Mouse (Mus musculus) liver (tissue): Measurements from ENCODE around the gene Fam213a.

ENCODE experiments used
- DNase-seq: peaks from one replicate; pipeline ENCODE4 v3.0.0-alpha.2; 2020; ENCODE audit warnings: mixed read lengths

Gene Fam213a

DNA sequence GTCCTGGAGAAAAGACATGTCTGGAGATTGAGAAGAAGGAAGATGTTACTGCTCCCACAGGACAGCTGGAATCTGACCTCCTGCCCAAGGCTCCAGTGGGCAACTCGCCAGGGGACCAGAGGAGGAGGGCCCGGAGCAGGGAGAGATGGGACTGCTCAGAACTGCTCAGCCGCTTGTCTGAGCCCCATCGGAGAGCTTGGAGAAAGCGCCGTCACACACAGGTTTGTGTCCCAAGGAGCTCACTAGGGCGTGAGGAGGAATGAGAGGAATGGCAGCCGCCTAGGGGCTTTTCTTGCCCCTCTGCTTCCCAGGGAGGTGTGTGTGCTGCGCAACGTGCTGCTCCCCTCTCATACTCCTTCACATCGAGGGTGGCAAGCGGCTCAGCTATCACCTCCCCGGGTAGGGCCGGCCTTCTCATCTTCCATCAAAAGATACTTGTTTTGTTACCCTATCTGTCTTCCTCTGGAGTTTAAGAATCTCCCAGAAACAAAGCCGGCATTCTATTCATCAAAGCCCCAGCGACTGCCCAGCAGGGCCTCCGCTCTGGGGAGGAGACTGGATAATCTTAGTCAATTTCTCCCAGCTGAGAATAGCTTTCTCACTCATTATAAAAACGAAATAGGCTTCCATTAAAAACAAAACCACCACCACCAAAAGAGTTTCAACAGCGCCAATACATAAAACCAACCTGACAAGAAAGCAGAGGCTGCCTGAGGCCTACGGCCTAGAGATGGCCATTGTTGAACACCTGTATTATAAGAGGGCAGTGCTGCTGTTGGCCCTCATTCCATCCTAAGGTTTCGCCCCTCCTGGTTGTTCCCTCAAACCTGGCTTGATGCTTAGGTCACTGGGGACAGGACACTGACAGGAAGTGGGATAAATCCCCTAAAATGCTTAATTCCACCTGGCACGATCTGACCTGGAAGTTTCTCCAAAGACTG, 9.1 kb downstream of the Fam213a start:
- no peak for DNase-seq

DNA sequence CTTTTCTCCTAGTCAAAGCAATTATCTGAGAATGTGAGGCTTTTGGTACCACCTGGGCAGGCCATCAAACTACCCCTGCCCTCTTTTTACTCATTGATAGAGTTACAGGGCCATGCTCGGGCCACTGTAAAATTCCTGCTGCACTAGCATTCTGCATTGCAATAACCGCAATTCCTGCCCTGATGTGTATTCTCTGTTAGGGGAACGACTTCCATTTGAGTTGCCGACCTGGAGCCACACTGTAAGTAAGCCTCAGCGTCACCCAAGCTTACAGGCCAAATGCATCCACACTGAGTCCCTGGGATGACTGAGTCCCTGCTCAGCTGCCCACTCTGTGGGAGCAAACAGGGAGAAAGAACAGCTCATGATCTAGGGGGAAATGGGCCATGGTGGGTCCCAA, 12.0 kb downstream of the Fam213a start:
- DNase-seq: no peak

DNA sequence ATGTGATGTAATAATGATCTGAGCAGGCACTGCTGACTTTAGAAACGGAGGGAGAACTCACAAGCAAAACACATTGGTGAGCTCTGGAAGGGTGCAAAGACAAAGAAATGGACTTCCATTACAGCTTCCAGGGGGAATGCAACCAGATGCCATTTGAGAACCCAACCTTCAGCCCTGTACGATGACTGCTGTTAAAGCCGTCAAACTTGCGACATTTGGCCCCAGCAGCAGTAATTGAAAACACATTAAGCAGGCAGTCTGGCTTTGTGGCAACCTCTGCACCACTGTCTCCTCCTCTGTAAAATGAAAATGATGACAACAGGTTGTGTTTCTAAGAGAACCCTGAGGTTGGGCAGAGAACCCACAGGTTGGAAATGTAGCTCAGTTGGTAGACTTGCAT, 12.8 kb downstream of the Fam213a start:
- no peak for DNase-seq

DNA sequence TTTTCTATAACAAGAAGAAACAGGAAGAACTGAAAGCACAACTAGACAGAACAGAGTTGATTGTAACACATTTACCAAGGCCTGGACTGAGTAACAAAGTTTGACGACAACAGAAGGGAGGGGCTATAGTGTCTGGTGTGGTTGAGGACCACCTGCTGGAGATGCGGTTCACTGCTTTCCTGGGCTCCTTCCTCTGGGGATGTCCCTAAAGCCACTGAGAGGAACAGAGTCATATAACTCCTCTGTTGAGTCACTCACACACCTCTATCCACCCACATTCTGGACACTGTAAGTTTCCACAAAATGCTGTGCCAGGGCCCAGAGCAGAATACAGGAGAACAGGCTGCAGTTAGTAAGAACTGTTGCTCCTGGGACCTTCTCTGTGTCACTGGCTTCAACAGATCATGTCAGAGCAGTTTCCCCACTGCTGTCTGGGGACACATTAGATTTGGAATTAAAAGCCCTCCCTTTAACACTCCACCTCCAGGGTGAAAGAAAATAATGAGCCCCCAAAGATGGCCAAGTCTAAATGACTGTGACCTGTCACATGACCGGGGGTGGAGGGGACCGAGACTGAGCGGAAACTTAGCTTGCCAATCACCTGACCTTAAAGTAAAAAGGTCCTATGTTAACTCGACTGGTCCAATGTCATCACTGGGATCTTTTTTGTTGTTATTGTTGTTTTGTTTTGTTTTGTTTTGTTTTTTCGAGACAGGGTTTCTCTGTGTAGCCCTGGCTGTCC, 13.5 kb downstream of the Fam213a start:
- no peak for DNase-seq

DNA sequence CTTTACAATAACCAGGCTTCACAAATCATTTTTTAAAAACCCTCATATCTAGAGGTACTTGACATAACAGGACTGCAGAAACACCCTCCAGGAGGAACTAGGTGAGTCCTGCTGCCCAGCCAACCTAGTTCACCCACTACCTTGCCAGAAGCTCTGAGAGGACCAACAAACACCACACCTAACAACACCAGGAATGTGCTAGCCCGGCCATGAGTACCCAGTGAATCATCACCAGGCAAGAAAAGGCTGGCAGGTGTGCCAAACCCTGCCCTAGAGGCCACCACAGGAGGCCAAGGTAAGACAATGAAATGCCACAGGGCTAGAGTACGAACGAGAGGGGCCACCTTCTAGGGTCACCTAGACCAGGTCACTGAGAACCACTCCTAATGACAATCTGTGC, 17.4 kb downstream of the Fam213a start:
- no peak for DNase-seq

DNA sequence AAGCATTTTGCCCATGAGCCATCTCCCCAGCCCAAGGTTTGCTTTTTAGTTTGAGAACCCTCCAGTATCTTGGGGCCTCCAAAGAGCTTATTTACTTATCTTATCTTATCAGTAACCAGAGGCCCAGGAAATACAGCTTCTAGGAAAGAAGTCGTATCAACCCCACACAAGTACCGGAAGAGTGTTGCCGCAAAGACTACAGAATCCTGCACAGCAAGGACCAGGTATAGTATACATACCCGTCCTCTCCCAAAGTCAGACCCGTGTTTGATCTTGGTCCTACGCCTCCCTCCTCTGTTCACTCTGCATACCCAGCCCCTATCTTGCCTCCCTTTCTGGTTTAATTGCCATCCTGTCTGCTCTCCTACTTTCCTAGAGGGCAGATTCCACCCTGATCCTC, 21.1 kb downstream of the Fam213a start:
- DNase-seq: peak; percentile 59

DNA sequence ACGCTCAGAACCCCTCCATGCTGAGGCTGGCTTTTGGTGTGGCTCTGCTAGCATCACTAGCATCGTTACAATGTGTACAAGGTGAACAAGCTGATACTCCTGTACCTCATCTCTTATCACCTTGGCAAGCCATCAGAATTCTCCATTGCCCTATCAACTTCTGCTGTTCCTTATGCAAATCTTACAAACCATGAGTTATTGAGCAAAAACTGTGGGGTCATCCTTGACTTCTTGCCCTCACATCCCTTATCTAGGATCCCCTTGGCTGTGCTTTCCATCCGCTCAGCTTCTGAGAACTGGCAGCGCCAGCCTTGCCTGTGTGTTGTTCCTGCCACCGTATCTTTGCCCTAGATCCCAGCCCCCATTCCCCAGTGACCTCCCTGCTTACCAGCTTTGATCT, 24.8 kb downstream of the Fam213a start:
- peak; percentile 61 for DNase-seq

DNA sequence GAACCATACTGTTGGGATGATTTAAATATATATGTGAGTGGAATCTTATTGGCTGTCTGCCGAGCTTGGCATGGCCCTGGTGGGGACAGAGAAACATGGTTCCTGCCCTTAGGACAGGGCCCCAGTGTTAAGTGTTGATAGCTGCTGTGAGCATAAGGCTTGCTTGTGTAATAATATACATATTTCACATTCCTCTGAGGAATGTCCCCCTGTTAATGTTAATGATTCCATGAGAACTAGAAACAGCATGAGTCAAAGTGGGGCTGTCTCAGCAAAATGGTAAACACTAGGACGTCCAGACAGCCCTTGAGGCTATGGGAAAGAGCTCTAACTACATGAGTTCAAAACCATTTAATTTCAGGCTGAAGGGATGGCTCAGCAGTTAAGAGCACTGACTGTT, 26.4 kb downstream of the Fam213a start:
- DNase-seq: no peak

DNA sequence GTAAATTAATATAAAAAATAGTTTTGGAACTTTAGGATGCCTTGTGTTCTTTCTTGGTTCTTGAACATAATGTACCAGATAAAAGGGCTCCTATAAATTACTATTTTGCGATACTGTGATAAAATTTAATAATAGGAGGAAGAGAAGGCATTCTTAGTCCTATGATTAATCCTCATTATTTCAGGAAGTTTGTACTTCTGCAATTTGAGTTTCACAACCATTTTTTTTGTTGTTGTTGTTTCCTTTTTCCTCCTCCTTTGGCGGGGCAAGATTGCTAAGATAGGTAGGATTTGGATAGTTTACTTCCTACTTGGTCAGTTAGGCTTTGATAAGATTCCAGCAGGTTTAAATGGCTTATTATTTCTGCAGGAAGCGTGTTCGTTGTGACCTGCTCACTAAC, 28.0 kb downstream of the Fam213a start:
- no peak for DNase-seq

DNA sequence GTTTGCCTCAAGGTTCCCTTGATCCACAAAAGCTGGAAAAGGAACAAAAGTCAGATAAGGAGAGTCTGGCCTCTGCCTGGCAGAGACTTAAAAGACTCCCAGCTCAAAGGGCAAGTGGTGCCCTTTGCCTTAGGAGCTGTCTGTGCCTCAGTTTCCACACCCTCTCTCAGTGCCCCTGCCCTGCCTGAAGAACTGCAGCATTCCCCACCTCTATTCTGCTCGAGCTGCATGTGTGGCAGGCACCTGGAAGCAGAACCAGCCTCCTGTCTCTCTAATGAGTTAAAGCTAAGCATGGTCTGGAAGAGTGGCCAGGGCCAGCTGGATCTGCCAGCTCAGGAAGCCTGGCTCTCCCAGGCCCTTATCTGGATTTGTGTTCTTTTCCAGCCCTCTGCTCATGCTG, 33.9 kb downstream of the Fam213a start:
- no peak for DNase-seq

DNA sequence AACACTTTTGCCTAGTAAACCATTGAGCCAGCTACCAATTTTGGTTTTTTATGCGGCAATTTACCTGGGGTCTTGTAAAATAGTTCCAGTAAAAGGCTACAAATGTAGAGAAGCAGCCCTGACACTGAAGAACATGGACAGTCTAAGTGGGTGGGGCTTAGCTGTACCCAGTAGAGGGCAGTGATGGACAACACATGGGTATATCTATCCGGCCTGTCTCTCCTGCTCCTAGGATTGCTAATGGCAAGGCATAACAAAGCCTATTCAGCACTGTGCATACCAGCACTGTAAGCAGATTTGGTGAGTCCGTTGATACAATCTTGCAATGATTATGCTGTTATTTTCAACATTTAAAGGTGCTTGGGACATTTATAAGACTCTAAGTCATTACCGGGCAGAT, 34.6 kb downstream of the Fam213a start:
- peak; percentile 67 for DNase-seq

DNA sequence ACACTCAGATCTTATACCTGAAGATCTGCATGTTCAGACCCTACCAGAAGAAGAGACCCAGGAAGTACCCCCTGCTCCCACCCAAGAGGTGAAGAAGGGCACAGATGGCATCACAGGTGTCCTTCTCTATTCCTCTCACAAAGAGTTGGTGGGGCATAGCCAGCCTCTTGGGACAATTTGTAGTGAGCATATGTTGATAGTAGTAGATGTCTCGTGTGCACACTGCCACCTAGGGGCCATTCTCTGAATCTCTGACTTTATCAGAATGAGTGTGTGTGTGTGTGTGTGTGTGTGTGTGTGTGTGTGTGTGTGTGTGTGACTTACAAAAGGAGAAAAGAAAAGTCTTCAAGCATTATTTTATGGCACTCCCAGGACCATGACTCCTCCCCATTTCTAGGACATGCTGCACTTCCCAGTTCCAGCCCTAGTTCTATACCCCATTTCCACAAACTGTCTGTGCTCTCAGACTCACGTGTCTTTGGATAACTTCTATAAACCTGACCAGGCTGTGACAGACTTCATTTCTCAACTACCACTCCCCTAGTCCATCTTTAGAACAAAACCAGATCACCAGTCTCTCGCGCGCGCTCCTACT, 38.4 kb downstream of the Fam213a start:
- peak; percentile 74 for DNase-seq

DNA sequence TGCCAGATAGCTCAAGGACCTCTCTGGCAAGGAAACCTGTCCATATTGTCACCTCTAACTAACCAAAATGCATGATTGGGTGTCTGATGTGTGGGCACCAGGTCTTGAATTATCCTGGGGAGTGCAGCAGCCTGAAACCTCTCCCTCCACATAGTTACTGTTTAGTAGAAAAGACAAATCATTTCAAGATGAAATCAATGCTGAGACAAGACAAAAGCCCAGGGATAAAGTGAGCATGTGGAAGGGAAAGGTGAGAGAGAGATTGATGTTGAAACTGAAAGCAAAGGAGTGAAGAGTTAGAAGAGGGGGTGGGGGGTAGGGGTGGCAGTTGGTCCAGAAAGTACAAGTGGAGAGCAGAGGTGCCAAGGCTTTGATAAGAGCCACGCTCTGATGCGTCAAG, 45.5 kb downstream of the Fam213a start:
- no peak for DNase-seq

DNA sequence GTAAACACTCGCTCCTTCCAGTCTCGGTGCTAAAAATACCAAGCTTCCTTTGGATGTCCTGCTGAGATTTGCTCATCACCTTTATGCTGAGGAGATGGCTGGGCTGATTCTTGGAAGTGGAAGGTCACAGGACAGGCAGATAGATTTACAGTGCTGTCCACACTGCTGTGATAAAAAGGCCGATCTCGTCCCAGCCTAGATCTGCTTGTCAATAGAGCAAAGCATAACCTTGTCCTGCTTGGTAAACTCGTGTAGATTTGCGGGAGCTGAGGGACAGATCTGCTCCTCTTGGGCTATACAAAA, 46.0 kb downstream of the Fam213a start:
- no peak for DNase-seq

DNA sequence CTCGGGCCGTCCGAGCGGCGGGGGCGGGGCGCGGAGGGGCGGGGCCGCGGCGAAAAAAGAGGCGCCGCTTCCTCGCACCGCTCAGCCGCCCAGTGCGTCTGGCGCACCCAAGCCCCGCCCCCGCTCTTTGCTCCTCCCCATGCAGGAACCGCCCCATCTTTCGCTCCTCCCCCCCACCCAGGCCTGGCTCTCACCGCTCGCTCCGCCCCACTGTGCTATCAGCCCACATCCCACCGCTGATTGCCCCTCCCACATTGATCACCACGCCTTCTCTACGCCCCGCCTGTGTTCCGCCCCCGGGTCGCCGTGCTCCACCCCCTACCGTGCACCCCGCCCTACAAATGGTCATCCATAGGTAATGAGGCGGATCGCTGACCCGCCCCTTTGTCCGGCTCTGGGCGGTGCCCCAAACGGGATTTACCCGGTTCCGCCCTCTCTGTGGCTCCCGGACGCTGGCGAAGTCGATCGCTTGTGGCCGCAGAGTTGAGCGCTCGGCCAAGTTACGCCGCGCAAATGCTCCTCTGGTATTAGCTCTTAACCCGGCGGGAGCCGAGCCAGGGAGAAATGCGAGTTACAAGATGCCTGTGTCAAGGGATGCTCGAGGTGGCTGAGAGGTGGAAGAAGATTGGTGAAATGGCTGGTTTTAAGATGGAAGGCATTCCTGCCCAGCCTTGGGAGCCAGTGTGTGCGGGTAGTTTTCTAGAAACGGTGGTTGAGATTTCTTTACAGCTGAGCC, 46.6 kb downstream of the Fam213a start:
- DNase-seq: peak; percentile 99

DNA sequence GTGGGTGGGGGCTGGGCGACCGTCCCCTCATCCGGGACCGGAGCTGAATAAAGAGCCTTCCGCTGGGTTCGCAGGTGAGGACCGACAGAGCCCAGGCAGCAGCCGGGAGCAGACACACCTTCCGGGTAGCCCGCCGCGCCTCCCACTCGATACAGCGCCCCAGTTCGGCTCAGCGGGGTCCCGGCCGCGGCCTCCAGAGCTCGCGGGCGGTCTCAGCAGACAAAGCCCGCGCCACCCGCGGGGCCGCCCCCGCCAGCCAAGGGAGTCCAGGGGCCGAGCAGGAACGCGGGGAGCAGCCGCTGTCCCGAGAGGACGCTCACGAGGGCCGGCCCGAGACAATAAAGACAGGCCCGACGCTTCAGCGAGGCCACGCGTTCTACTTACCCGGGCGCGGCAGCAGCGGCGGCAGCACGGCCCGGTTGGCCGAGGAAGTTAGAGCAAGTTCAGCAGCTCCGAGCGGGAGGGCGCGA, 47.2 kb downstream of the Fam213a start, which contains the start of gene Tspan14:
Tspan14 (minus strand) TSS at position 416 of the 470 bp plus-strand sequence.
- DNase-seq: no peak

DNA sequence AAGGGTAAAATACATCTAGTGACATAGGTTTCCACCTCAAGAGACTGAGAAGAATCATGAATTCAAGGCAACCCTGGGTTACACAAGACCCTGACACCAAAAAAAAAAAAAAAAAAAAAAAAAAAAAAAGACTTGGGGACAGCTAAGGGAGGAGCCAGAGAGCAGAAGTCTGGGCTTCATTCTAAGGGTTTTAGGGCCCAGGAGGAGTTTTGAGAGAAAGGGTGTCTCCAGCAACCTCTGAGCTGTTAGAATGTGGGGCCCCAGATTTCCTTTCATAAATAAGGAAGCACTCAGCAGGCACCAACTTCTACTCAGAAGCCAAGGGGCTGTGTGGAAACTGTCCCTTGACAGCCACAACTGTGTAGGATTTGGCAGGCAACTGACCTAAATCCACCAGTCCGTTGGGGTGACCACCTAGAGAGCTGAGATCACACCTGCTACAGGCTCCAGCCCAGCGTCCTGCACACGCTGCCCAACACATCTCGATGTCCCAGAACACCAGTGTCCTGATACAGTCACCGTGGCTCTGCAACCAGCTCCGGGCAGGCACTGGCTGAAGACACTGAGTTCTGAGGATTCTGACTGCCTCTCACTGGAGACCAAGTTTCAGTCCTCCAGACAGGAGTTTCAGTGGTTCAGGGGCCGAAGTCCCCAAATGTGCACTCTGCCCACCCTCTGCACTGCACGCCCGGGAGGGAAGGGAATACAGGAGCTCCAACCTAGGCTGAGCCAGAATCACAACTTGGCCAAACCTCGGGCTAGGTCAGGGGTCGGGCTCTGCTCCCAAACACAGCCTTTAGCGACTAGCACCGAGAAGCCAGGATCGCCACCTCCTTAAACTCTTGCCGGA, 47.9 kb downstream of the Fam213a start:
- peak; percentile 48 for DNase-seq

DNA sequence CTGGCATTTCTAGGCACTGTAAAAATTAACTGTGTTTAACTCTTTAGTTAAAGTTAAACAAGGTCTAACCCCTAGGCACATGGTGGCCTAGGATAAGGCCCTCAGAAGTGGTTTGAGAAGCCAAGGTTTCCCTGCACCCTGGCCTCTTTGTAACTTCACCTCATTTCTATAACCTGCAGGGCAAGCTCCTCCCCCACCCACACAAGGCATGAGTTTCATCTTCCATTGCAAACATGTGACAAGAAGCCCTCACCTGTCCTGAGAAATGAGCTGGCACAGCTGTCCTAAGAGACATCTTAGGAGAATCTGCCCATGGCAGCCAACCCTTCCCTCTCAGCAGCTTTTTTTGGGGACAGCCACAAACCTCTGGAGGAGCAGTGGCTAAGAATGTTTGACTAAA, 48.7 kb downstream of the Fam213a start:
- DNase-seq: no peak

DNA sequence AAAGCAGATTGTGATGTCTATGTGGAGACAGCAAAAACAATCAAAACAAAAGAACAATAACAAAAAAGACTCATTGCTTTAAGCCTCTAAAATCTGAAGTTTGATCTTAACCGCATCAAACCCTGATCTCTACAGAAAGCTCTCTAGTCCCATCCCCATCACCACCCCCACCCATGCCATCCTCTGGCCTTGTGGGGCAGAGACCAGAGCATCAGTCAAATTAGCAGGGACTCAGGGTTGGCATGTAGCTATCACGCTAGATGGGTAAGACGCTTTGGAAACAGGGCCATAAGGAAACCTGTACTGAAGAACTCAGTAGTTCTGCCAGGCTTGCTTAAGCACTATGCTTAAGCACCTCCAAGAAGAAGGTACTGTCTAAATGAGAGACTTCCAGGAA, 49.4 kb downstream of the Fam213a start:
- no peak for DNase-seq

DNA sequence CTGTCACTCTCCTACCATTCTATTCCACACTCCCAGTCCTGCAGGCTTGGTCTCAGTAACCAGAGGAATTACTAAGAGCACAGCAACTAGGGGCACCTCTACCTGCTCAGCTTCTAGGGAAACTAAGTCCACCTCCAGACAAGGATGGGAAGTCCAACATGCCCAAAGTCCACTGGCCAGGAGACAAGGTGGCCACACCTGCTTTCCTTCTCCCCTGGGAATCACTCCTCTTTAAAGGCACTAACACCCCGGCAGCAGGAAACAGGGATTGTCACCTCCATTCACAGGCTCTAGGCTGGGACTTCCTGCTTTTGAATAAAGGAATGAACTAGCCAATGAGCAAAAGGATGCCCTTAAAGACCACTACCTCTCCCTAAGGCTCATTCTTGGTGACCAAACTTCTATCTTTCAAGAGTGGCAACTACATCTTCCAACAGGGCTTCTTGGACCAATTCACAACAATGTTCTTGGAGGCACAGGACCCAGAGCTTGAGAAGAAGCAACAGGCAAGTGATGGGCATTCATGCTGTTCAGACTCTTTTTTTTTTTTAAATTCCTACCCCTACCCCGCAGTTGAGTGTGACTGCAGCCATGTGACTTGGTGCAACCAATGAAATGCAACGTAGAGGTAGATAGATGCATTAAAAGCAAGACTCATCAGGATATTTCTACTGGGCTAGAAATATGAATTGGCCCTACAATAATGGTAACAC, 49.9 kb downstream of the Fam213a start:
- DNase-seq: no peak
